Mouse (Mus musculus) lung, postnatal 25 days (tissue): Measurements from ENCODE around the gene Foxl1.

Source experiments
- DNase-seq: peaks from one replicate; pipeline ENCODE4 v3.0.0; 2022; ENCODE audit warnings: low spot score

Gene Foxl1

GRCm38 (mm10) chr8:121093496-121093895 is 34.2 kb upstream of the Foxl1 start:
- DNase-seq, result no peak

- DNase-seq, result peak; percentile 71
Observed at GRCm38 (mm10) chr8:121104049-121104818, 23.5 kb upstream of the Foxl1 start.

DNA sequence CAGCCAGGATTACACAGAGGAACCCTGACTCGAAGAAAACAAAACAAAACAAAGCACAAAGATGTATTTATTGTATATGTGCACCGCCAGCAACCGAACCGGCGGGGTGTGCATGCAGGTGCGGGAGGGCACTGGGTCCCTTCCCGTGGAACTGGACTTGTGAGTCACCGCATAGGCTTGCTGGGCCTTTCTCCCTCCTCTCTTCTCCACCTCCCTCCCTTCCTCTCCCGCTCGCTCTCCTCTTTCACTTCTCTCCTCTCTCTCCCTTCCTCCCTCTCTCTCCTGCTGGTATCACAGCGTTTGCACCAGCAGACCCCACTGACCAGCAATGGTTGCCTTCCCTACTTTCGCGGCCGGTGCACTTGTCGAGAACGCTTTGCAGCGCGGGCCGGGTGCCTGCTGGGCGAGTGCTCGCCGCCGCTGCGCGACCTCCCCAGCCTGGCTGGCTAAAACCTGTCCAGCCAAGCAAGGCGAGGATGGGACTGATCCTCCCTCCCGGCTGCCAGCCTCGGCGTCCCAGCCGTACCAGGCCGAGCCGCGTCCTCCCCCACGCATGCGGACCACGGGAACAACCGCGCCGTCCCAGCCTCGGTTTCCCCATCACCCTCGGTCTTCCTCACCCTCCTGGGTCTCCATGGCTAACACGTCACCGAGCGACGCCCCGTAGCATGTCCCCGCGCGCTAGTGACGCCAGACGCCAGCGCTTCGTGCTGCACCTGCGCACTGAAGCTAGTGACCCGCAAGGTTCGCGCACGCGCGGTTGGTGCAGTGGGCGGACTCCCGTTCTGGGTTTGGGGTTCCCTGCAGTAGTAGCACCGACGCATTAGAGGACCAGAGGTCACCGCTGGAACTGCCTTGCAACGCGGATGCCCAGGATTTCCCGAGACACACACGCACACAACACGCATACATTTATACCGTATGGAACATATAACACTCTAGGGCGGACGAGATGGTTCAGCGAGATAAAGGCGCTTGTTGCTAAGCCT is 19.8 kb upstream of the Foxl1 start, which contains the start of gene Mthfsd:
TSS of gene Mthfsd (minus strand) at position 725 of the 989 bp plus-strand sequence.
- DNase-seq, result peak; percentile 98

DNA sequence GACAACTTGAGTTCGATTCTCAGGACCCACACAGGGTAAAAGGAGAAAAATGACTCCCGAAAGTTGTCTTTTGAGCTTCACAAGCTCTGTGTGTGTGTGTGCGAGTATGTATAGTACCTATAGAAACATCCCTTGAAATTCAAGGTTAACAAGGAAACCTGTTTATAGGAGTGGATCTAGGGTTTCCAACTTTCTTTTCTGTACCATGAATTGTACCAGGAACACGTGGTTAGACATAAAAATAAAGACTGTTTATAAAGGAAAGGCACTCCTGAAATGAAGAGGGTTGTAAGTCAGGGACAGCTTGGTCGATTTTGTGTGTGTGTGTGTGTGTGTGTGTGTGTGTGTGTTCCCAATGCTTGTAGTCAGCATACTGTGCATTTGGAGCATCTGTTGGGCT is 19.1 kb upstream of the Foxl1 start:
- DNase-seq, result no peak

DNA sequence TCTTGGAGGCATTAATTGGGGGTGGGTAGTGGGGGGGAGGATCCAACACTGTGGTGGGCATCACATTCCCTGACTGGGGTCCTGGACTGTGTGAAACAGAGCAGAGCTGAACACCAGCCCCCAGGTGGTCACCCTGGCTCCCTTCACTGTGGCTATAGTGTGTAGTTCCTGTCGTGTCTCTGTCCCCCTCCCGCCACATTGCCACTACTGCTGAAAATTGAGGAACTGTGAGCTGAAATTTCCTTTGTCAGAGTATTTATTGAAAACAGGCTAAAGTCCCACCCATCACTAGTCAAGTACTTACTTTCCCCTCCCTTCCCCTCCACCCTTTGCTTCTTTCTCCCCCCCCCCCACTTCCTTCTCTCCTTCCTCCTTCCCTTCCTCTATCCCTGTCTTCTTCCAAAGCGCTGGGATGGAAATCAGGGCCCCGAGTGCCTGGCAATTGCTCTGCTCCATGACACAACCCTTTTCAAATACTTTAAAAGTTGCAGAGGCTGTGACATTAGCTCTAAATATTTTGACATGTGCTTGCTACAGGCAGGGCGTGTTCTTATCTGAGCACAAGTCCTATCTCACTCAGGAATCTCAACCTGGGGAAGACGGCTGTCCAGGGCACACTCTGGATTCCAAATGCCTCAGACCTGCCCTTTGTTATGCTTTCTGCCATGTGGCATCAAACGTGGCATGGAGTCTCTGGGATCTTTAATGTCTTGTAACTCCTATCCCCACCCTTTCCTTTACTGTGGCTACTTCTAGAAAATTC is 16.4 kb upstream of the Foxl1 start:
- no peak for DNase-seq

DNA sequence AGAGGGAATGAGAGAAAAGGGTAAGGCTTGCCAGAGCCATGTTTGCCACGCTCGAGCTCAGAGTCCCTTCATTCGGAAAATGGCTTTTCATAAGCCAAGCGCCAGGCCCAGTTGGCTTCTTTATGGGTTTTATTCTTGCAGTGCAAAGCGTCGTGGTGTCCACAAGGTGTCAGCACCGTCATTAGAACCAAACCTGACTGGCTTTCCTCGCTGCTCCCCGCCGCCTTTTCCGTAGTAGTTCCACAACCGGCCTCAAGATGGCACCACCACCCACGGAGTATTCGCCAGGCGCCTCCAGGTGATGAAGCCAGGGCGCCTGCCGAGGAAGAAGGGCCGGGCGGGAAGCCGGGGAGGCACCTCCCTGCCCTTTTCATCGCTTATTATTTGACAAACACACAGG is 14.5 kb upstream of the Foxl1 start:
- peak; percentile 96 for DNase-seq

- no peak for DNase-seq
Observed at GRCm38 (mm10) chr8:121115136-121115535, 12.6 kb upstream of the Foxl1 start.

DNA sequence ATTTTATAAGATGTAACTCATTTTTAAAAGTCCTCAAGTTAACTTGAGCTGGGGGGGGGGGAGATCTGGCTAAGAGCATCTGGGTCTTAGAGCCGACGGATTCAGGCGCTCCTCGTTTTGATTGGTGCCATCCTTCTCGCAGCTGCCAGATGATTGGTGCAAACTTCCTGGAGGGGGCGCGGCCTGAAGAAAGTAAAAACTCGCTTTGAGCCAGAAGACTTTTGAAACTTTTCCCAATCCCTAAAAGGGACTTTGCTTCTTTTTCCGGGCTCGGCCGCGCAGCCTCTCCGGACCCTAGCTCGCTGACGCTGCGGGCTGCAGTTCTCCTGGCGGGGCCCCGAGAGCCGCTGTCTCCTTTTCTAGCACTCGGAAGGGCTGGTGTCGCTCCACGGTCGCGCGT is 11.8 kb upstream of the Foxl1 start, which contains the start of gene Foxc2:
TSS of gene Foxc2 (plus strand) at position 224 of the 400 bp plus-strand sequence.
- DNase-seq, result peak; percentile 90

DNA sequence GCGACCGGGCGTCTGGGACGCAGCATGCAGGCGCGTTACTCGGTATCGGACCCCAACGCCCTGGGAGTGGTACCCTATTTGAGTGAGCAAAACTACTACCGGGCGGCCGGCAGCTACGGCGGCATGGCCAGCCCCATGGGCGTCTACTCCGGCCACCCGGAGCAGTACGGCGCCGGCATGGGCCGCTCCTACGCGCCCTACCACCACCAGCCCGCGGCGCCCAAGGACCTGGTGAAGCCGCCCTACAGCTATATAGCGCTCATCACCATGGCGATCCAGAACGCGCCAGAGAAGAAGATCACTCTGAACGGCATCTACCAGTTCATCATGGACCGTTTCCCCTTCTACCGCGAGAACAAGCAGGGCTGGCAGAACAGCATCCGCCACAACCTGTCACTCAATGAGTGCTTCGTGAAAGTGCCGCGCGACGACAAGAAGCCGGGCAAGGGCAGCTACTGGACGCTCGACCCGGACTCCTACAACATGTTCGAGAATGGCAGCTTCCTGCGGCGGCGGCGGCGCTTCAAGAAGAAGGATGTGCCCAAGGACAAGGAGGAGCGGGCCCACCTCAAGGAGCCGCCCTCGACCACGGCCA is 11.1 kb upstream of the Foxl1 start:
- DNase-seq, result no peak

DNA sequence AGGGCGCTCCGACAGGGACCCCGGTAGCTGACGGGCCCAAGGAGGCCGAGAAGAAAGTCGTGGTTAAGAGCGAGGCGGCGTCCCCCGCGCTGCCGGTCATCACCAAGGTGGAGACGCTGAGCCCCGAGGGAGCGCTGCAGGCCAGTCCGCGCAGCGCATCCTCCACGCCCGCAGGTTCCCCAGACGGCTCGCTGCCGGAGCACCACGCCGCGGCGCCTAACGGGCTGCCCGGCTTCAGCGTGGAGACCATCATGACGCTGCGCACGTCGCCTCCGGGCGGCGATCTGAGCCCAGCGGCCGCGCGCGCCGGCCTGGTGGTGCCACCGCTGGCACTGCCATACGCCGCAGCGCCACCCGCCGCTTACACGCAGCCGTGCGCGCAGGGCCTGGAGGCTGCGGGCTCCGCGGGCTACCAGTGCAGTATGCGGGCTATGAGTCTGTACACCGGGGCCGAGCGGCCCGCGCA is 10.5 kb upstream of the Foxl1 start:
- DNase-seq, result no peak

DNA sequence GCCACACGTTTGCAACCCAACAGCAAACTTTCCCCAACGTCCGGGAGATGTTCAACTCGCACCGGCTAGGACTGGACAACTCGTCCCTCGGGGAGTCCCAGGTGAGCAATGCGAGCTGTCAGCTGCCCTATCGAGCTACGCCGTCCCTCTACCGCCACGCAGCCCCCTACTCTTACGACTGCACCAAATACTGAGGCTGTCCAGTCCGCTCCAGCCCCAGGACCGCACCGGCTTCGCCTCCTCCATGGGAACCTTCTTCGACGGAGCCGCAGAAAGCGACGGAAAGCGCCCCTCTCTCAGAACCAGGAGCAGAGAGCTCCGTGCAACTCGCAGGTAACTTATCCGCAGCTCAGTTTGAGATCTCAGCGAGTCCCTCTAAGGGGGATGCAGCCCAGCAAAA is 9.8 kb upstream of the Foxl1 start:
- DNase-seq, result no peak

- DNase-seq, result no peak
Observed at GRCm38 (mm10) chr8:121118634-121119420, 8.9 kb upstream of the Foxl1 start.

DNA sequence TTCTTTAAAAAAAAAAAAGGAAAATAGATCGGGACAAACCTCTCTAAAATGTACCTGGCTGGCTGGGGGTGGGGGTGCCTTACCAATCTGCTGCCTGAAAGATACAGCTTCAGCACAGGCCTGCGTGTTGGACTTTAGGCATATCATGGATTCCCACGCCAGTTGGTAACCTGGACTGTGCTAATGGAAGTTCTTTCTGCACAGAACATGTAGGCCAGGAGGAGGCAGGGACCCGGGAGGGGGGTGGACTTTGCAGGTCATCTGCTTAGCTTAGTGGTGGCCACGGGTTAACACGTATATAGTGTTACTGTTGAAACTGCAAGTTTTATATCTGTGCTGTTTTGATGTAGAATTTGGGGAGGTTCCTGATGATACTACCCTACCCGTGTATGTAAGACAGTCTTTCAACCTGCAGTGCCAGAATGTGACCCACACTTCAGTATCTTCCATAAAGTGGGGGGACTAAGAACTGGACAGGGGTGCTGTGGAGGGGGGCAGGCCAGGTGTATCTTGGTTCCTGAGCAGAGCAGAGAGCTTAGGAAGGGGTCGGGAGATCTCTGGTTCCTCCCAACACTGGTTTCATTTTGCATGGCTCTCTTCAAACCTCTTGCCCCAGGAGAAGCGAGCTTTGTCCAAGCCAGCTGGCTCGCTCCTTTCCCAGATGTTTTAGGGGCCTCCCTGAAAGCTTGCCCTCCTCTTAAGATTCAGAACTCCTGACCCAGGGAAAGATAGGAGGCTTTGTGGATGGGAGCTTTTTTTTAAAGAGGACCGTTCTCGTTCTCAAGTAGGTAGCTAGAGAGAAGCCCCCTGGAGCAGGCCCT is 7.9 kb upstream of the Foxl1 start:
- no peak for DNase-seq

DNA sequence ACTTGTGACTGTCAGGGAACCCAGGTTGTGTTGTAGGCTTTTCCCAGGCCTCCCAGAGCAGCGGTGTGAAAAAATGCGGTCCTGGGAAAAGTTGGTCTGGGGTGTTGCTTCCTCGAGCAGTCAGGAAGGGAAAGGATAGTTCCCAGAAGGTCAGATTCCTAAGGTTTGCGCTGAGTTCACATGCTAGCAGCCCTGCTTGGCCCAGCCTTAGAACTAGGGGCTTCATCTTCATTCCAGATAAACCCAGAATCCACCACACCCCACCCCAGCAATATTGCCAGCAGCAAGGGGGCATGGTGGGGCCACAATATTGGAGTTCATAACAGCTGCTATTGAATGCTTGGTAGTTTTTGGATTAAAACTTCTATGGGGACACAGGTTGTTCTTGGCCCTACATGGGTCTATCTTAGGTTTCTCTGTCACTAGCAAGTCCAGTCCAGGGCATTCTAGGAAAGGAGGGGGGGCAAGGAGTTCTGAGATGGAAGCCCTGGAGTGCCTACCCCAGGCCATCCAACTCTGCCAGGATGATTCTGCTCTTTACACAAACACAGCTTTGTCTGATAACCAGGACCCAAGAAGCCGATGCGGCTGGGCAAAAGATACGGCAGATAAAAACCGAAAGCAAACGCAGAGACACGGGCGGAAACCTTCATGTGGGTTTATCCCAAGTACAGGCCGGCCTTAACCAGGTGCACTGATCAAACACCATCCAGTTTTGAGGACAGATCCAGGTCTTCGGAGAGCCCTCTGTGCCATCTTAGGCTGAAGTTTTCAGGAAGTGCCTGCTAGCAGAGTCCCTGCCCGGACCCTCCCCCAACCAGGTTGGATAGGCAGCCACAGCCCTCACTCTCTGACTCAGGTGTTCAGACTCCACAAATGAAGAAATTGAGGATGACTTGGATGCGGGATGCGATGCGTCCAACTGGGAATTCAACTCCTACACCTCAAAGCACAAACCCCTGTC is 7.0 kb upstream of the Foxl1 start:
- no peak for DNase-seq

DNA sequence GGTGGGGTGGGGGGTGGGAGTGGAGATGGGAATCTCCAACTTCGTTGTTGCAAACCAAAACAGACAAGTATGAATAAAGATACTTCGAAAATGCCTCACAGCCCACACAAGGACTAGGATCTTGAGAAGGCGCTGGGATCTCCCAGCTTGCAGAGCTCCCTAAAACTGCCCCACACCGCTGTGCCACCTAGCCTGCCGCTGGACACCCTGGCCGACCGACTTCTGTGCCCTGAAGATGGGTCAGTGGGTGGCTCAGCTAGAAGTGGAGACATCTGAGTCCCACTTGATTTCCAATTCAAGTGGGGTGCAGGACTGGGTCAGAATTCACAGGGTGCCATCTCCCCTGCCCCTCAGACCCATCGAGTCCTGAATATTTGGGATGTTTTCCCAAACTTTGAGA is 6.0 kb upstream of the Foxl1 start:
- no peak for DNase-seq

- DNase-seq, result no peak
Observed at GRCm38 (mm10) chr8:121122368-121122767, 5.4 kb upstream of the Foxl1 start.

GRCm38 (mm10) chr8:121123113-121123512 is 4.6 kb upstream of the Foxl1 start:
- no peak for DNase-seq

- DNase-seq, result no peak
Observed at GRCm38 (mm10) chr8:121124547-121125239, 3.0 kb upstream of the Foxl1 start.
